Mouse (Mus musculus): ENCODE results near the gene Opcml.

DNA sequence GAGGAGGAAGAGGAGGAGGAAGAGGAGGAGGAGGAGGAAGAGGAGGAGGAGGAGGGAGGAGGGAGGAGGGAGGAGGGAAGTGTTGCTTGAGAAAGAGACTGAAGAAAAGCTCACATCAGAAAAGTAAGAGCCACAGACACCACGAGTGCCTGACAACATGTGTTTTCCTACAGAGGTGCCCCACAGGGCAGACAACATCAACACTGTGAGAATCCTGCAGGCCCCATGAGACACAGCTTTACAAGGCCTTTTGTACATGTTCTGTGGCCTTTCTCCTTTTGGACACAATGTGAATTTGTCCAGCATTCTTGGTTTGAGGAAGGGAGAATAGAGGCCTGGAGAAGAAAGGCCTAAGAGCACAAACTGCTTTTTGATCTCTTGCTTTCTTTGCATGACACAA, 471.4 kb downstream of the Opcml start:
- TF ChIP-seq HCFC1 (IDR thresholded peaks at IDR 0.05; ENCODE audit: borderline replicate concordance, insufficient read depth, low read length) (no peak), ZNF384 (IDR thresholded peaks at IDR 0.05; ENCODE audit: low read depth, low read length) (no peak), MAFK (IDR thresholded peaks at IDR 0.05; ENCODE audit: insufficient read depth, low read depth, low read length) (no peak), ZC3H11A (IDR thresholded peaks at IDR 0.05; ENCODE audit: borderline replicate concordance, low read depth, low read length) (no peak), CHD2 (IDR thresholded peaks at IDR 0.05; ENCODE audit: low read depth, low read length) (no peak)
